Mouse (Mus musculus) embryonic stem cell, embryonic (primary cell): ENCODE measurements at regions not wholly inside any gene's neighbourhood (a gene's known extent, or its start where the extent isn't known, plus 50 kb on each side); places are given as distances from the start of the nearest gene placed in this dataset.

ENCODE experiments used
- CTCF ChIA-PET, 4 experiments: fragments of 300-600 bp in 2 of 4; fragments of 350-600 bp in 2 of 4; sonication (Branson Sonifier 250); formaldehyde crosslinking; loops; one replicate each; lab custom pipeline; 2022; ENCODE audit warnings: inconsistent platforms in 2 of 4; lab: Charles Lee
- POLR2A ChIA-PET, 4 experiments: fragments of 300-600 bp in 2 of 4; fragments of 350-600 bp in 2 of 4; sonication (Branson Sonifier 250); formaldehyde crosslinking; loops; one replicate each; lab custom pipeline; 2022; ENCODE audit warnings: antibody characterized with exemption in 4 of 4, inconsistent platforms in 1 of 4; lab: Charles Lee

DNA sequence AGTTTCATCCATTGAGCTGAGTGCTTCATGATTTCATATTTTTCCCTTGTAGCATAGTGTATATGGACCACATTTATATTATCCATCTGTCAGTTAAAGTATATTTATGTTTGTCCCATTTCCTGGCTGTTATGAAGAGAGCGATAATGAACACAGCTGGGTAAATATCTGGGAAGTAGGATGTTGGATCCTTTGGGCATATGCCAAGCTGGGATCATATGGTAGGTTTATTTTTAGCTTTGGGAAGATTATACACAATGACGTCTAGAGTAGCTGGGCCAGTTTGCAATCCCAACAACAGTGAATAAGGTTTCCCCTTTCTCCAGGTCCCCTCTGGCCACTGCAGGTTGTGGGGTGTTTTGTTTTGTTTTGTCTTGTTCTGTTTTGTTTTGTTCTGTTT, 164.5 kb downstream of the Gm765 start:
- CTCF ChIA-PET = no interaction called here
- POLR2A ChIA-PET = no interaction called here

DNA sequence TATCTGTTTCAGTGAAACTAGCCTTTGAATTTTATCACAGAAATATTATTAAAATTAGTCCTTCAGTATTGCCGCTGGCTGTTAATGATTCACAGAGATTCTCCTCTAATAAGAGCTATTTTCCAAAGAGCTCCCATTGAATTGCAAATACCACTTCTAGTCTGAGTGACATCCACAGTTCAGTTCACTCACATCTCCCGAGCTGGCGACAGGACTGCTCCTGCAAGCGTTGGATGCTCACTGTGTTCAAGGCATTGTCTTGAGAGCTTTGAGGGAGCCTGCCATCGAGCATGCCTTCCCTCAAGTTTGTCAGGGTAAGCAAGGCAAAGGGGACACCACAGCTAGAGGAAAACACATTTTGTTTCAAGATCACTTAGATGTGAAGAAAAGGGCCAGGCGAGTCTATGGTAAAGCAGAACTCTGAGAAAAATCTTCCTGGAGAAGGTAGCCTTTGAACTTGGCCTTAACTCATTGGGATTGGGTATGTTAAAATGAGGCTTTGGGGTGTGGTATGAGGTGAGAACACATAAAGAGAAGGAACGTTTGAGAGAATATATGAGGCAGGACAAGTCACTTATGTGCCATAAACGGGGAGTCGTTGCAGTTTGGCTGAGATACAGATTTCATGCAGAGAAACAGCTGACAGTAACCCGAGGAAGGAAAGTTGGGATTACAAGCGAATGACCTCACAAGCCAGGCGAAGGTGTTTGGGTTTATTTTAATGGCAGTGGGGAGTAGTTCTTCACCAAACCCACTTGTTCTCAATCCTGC, 193.3 kb downstream of the Gm765 start:
- ChIA-PET POLR2A (no interaction called here), CTCF (no interaction called here)

DNA sequence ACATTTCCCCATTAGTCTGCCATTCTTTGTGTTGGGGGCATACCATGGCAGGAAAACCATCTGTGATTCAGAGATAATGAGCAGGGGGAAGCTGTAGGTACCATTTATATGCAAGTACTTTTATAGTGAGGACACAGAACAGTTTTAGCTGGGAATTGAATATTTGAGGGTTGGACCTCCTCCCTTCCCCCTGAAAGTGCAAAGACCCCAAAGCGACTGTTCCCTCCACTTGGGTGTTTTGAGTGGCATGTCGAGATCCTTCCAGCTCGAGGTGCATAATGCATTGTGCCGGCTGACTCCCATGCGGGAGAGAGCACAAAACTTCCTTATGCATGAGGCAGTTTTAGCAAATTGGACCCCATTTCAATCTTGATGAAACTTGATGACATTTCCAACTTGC, 194.7 kb downstream of the Gm765 start:
- CTCF ChIA-PET = interaction anchor here in 1 of 4 experiments (1.2 kb wide), 1 partner anchor 43 kb away, joined by 4 read pairs; no protein-coding TSS in a partner anchor
- POLR2A ChIA-PET = no interaction called here

DNA sequence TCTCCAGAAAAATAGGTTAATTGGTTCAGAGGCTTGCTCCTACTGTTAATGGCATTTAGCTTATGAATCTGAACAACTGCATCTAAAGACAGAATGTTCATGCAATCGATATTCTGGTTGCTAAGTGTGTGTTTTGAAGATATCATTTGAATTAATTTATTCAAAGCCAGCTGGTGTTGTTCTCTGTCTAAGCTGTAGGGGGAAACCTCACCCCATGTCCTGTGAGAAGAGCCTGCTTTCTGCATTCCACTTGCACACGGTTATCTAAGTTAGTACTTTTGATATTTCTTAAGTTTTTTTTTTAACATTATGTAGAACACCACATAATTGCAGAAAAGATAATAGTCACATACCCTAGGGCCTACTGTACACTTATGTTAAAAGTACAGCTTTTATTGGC, 209.6 kb downstream of the Gm765 start:
- POLR2A ChIA-PET = no interaction called here
- CTCF ChIA-PET = interaction anchor here in 2 of 4 experiments (0.6 to 1.1 kb wide), 4 partner anchors 9 to 136 kb away, joined by 3 read pairs; no protein-coding TSS in a partner anchor

DNA sequence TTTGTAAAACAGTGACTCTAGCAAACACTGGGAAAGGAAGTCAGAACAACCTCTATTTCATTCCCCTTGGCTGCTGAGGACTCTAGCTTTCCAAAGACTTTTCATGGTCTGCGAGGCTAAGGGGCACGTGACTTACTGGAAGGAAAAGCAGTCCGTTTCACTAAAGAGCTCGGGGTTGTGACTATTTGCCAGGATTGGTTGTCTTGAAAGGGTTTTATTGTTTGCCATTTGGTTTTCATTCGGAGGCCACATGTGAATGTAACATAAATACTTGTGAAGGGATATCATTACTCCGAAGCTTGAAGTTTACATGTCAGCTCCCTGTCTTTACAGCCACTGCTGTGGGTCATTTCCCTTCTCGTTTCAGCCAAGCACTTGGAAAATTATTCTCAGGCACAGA, 217.1 kb downstream of the Gm765 start:
- CTCF ChIA-PET = no interaction called here

DNA sequence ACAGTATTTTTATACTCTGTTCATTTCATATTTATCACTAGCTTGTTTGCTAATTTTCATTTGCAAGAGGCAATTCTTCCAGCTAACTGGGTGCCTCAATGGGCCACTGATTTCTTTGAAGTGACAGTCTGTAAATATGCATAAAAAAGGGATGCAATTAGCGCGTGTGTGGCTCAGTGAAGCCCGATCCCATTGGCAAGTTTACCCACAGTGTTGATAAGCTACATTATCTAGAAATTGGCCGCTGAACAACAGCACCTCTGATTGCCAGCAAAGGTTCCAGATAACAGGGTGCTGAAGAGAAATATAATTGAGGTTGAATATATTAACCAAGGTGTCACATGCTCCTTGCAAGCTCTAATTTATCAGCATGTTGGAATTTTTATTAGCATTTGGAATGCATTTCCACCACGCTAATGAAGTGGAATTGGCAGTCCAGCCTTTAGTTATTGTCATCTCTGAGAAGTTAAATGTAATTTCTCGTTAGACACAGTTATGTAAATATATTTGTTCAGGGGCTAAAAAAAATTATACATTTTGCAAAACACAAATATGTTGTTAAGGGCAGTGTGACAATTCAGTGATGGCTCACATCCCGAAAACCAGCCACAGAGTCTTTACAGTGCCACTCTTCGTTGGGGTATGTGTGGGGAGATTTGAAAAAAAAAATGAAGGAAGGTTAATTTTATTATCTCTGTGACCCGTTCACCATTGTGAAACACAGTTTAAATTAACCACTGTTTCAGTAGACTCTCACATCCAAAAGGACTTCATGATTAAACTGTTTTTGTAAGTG, 224.0 kb downstream of the Gm765 start:
- ChIA-PET POLR2A (interaction anchor here in 1 of 4 experiments (0.7 kb wide), 1 partner anchor 875 kb away, joined by 4 read pairs; no protein-coding TSS in a partner anchor), CTCF (no interaction called here)

More for the DNA sequence above, 217.1 kb downstream of the Gm765 start:
- POLR2A ChIA-PET = interaction anchor here in 1 of 4 experiments (0.7 kb wide), 1 partner anchor 15 kb away, joined by 3 read pairs; no protein-coding TSS in a partner anchor

DNA sequence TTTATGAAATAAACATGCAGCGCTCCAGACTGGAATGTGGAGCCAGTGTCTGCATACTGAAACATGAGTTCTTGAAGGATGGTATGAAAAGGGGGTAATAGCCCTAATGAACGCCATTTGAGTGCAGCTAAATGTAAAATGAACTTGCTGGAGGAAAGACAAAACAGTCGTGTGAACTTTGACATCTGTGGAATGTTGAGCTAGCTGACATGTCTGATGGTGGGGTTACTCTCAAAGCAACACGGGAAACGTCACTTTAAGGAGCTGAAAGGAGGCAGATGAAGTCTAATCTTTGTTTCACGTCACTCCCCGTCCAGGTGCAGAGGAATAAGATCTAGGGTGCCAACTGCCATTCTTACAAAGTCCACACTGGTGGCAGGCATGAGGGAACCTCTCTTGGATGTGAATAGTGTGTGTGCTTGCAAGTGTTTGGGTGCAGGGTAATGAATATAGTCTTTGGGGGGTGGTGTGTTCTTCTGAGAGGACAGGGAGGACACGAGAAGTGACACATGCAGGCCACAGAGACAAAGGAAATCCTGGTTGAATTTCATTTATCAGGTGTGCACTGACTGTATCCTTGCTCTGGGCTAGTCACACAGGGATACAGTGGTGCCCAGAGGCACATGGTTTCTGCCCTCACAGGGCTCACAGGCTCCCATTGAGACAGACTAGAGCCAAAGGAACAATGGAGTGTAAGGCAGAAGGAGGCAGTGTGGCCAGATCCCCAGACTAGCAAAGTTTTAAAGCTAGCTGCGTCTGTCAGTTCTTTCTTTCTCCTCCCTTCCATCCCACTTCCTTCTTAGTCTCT, 228.0 kb downstream of the Gm765 start:
- ChIA-PET CTCF (no interaction called here), POLR2A (interaction anchor here in 1 of 4 experiments (0.6 kb wide), 1 partner anchor 41 kb away, joined by 3 read pairs; no protein-coding TSS in a partner anchor)

DNA sequence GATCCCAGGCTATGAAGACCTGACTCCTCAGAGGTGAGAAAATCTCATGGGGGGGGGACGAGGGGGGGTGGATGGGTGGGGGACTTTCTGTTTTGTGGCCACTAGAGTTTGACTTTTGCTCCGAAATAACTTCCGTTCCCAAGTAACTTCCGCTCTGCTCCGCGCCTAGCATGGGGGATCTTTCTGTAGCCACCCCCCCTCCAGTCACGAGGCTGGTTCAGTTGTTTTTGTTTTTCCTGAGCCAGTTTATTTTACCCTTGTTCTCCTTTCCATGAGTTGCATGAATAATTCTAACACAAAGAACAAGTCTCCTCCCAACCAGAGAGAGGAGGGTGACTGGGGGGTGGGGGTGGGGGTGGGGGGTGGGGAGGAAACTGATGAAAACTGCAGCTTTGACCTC, 228.8 kb downstream of the Gm765 start:
- POLR2A ChIA-PET = interaction anchor here in 1 of 4 experiments (0.6 kb wide), 1 partner anchor 41 kb away, joined by 3 read pairs; no protein-coding TSS in a partner anchor
- CTCF ChIA-PET = no interaction called here

DNA sequence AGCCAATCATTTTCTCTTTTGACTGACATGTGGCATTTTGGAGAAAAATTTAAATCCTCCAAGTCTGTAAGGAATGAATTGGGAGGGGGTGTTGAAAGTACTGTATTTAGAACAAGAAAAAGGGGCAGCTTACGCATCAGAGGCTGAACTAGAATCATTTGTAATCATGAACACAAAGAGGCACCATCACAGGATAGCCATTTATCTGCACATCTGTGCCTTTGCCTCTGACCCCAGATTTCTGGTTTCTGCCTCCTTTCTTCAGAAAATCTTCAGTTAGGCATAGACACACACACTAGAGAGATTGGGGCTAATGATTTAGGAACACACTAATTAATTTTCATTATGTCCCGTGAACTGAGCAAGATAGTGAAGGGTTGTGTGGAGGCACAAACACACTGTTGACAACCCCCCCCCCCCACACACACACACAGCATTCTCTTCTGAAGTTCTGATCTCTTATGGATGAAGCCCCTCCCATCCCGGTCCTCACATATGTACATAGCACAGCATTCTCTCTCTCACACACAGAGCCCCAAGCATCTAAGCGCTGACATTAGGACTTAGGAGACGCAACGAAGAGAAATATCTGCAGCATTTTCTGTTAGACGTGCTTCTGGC, 229.9 kb downstream of the Gm765 start:
- CTCF ChIA-PET = interaction anchor here in 1 of 4 experiments (0.6 kb wide), 1 partner anchor 84 kb away, joined by 3 read pairs; no protein-coding TSS in a partner anchor
- POLR2A ChIA-PET = interaction anchor here in 1 of 4 experiments (0.7 kb wide), 1 partner anchor 163 kb away, joined by 3 read pairs; no protein-coding TSS in a partner anchor

DNA sequence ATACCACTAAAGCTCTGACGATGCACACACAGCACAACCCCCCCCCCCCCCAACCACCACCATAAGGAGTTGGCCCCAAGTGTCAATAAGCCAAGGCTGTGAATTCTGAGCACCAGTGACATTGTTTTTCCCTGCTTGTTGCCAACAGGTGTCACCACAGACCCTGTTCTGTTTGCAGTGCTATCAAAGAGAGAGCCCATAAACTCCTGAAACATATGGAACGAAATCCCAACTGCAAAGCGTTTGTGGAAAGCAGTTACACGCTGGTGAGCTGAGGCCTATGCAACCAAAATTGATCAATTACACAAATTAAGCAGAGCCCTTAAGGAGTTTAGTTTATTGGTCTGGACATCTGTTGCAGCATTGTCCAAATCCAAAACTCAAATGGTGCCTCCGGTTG, 235.4 kb downstream of the Gm765 start:
- ChIA-PET POLR2A (interaction anchor here in 2 of 4 experiments (0.6 to 0.8 kb wide), 2 partner anchors 169 to 337 kb away, joined by 3 read pairs; no protein-coding TSS in a partner anchor), CTCF (no interaction called here)

DNA sequence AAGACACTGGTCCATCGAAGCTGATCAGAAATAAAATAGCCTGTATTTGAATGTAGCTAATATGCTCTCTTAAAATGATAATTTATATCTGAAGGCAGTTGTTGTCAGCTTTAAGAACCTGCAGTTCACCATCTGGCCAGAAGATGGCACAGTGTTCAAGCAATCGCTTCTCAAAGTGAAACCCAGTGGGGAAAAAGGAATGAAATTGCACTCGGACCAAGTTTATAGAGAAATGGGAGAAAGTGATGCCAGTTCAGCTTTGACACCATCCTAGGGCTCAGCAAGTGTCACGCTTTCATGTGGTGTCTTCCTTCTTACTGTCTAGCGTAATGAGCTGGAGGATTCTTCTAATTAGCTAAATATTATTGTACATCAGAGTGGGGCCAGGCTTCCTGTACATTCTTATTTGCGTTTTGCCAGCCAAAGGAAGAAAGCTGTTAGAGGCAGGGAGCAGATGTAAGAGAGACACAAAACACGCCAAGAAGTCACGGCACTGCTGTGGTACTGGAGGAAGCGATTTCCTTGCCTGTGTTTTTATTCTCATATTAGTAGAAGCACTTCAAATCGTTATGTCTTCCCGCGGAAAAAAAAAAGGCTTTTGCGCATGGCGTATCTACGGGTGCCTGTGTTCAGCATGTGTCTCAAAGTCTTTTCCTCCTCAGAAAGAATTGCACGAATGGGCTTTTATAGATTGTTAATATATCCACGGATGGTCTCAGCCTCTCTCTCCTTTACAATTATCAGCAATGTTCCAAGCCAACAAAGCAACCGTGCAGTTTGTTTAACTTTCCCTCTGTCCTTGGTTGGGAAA, 237.1 kb downstream of the Gm765 start:
- ChIA-PET CTCF (interaction anchor here (0.5 to 1.7 kb wide), 16 partner anchors 11 to 1346 kb away, joined by 3 to 8 read pairs (median 4); no protein-coding TSS in a partner anchor), POLR2A (interaction anchor here in 1 of 4 experiments (0.8 kb wide), 1 partner anchor 1510 kb away, joined by 3 read pairs; no protein-coding TSS in a partner anchor)

DNA sequence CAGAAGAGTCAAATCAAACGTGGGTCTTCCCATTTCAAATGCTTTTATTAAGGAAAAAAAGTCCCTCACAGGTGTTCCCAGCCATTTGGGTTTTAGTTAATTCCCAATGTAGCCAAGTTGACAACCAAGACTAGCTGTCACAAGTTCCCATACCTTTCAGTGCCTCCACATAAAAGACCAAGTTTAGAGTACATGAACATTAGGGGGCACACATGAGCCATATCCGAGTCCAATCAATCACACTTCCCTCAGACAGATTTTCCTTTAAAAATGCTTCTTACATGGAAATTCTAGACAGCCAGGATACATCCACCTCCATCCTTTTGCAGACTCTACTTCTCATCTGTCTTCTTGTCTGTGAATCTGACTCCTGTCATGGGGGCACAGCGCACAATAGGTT, 238.1 kb downstream of the Gm765 start:
- CTCF ChIA-PET = interaction anchor here in 3 of 4 experiments (0.6 to 1.7 kb wide), 5 partner anchors 10 to 159 kb away, joined by 3 to 8 read pairs (median 4); no protein-coding TSS in a partner anchor
- POLR2A ChIA-PET = no interaction called here

DNA sequence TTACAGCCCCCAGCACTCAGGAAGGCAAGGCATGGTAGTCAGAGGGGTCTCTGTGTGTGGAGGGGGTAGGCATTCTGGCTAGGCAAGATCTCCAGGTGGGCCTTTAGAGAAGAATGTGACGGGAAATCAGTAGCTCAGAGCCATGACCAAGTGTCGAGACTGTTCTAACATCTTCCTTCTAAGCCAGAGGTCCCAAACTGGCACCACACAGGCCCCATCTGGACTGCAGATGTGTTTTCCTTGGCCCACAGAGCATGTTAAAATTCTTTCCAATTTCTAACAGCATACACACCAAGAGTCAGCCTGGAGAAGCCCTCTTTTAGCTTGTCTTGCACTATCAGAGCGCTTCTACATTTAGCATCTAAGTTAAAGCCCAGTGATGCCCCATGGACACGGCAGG, 241.5 kb downstream of the Gm765 start:
- ChIA-PET POLR2A (interaction anchor here in 2 of 4 experiments (0.6 kb wide), 2 partner anchors 23 to 111 kb away, joined by 3 to 6 read pairs; no protein-coding TSS in a partner anchor), CTCF (no interaction called here)

DNA sequence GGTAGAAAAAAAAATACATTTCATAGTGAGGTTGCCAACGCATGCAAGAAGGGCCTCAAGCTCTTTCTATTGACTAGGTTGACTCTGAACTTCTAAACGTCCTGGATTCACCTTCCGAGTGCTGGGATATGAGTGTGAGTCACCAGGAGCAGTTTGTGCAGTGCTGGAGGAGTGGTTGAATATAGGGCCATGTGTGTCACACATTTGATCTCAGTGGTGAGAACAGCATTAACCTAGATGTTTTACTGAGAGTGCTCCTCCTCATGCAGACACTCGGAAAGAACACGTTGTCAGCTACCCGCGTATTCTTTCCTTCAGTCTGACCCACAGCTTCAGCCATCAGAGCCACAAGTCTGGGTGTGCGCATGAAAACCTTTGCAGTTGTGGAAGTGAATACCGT, 243.4 kb downstream of the Gm765 start:
- ChIA-PET POLR2A (interaction anchor here in 1 of 4 experiments (0.9 kb wide), 1 partner anchor 75 kb away, joined by 3 read pairs; no protein-coding TSS in a partner anchor), CTCF (no interaction called here)

DNA sequence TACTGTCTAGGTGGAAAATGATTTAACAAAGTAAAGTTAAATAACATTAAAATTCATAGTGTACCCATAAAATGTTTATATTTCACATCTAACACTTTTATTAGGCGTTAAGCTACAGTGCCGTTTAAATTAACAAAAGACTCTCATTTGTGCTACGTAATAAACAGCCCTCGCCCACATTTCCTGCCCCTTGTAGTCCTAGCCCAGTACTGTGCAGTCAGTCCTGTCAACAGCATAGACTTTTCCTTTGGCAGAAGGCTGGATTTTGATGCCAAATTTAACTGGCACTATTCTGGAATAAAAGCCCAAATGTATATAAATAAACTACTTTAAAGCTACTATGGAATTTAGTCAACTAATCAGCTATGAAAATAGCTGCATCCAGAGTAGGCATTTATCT, 247.3 kb downstream of the Gm765 start:
- ChIA-PET CTCF (interaction anchor here in 1 of 4 experiments (1.9 kb wide), 1 partner anchor 9 kb away, joined by 8 read pairs; no protein-coding TSS in a partner anchor), POLR2A (no interaction called here)

DNA sequence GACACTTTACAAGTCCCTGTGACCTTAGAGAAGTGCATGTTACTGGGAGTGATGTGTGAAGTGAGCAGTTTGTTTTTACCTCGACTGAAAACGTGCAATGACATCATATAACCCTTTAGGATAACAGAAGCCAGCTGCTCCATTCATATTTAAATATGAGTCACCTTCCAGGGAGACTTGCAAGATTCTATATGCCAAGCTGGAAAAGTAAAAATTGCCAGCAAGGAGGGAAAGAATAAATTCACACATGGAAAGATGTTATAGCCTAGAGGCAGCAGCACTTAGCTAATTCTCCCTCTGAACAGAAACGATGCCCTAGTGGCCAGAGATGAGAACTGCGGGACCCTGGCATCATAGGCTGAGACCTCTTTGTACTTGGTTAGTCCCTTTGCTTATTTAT, 253.4 kb downstream of the Gm765 start:
- POLR2A ChIA-PET = no interaction called here
- CTCF ChIA-PET = interaction anchor here in 2 of 4 experiments (0.9 to 1.5 kb wide), 2 partner anchors 124 to 330 kb away, joined by 3 to 4 read pairs; no protein-coding TSS in a partner anchor

DNA sequence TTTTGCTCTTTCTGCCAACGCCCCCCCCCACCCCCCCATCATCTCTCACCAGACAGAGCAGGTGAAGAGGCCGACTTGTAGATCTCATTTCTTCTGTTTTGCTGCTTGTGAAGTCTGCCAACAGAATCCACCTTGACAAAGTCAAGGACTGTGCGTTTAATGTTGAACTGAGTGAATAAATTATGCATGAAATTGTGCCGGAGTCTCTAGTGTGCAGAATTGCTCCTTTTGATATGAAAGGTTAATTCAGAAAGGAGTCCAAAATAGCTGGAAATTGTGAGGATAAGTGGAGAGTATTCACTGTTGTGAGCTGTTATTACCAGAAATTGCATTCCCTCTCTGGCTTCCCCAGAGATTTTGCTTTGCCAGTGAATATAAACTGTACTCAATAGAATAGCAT, 262.5 kb downstream of the Gm765 start:
- ChIA-PET CTCF (no interaction called here), POLR2A (no interaction called here)
